Mouse (Mus musculus) cerebral cortex, adult 2 months (tissue): ENCODE data around the gene Rbsn.

ENCODE experiments used
- WGBS: fragments of 180-500 bp; shearing (Covaris S2); methylation state at CpG from one replicate; pipeline ENCODE4 v1.1.7; 2018; 5-methylcytosine and 5-hydroxymethylcytosine counted together

Gene Rbsn

DNA sequence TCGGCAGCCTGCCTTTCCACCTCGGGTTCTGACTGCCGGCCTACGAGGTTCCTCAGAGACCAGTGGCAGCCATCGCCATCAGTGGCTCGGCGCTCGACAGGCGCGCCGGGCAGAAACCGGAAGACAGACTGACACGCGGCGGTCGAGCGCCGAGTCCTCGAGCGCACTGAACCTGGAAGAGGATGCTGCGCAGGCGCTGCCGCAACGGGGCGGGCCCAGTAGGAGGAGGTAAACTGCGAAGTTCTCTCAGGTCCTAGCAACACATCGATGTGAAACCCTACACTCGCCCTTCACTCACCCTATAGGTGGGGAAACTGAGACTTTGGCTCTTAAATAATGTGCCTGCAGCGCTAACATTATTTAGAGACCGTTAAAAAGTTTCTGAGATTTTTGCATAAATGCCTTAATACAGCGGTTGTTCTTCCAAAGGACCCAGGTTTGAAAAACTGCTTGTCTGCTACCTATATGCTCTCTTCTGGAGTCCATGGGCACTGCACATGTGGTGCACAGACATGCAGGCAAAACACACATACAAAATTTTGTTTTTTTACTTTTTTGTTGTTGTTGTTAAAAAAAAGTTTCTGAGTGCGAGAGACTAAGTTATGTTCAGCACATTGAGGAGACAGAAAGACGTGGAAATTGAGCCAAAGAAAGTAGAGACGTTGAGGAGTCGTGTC is at the start of gene Rbsn:
Gene Rbsn (minus strand): TSS at position 153 of the 677 bp plus-strand sequence.
- WGBS, result 8% methylated on average over 35 of the region's 35 CpGs

DNA sequence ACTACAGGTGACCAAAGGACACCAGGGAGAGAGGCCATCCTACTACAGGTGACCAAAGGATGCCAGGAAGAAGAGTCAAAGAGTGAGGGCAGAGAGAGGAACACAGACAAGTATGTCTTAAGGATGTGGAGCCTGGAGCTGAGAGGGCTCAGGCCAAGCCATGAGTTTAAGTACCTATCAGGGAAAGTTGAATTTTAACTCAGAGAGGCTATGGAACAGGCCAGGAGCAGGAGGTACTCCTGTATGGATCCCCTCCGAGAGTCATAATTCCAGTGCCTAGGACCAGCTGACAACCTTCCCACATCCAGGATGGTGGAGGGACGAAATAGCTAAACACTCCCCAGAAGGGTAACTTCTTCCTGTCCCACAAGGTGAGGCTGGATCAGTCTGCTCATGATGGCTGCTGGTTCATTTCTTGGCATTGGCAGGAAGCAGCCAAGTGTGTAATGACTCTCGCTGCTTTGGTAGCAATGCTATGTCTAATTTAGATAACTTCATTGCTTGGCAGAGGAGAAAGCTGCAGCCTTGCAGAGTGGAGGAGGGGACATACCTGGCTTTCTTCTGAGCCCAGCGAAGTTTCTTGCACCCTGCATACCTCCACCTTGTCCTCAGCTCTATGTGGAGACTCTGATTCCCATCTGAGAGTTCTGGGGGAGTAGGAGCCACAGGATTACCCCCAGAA is 46.6 kb upstream of the Rbsn start:
- 74% methylated on average over 4 of the region's 4 CpGs for WGBS

DNA sequence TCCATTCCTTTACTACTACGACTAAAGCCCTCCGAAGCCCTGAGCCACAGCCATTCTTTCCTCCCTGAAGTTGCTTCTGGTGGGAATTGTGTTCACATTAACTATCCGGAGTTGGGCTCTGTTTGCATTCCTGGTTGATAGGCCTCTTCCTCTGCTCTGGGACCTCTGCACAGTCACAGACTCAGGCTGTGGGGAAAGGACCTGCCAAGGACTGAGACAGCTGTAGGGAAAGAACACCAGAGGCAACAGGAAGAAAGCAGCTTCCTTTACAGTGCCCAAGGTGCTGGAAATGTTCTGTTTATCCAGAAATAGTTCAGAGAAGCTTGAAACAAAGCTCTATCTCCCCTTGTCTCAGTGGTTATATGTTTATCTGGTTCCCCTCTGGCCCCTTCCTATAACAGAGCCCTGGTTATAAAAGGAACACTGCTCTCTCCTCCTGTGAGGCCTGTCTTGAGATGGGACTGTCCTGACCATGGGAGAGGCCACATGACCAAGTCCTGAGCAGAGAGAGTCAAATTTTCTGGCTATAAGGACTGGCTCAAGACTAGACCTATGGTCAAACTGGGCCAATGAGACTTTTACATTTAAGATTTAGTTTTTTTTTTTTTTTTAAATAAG is 38.6 kb upstream of the Rbsn start:
- WGBS, result 84% methylated on average over 3 of the region's 3 CpGs

DNA sequence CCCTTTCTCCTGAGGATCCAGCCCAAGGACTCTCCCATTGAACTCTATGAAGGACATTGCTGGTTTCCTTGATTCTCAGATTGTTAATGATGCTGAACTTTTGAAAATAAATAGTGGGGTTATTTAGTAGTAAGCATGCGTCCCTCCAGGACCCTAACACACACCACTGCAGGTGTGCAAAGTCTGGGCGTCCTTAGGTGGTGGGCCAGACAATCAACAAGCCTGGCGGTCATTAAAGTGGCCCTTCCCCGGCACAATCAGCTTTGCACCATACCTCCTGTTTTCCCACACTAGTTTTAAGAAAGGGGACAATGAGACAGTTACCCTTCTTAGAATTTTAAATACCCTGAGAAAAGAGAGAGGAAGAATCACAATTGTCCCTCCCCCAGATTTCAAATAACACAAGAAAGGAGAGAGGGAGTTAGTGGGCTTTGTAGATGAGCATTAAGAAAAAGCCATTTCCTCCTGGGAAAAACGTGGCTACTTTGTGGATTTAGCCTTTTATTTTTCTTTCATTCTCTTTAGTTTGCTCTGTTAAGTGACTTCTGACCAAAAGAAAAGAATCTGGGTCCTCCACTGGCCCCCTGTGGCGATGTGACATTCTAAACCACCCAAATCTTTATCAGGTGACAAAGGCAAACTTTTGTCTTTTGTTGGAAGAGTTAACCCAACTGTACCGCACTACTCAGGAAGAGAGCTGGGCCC is 32.6 kb upstream of the Rbsn start:
- 40% methylated on average over 7 of the region's 7 CpGs for WGBS

DNA sequence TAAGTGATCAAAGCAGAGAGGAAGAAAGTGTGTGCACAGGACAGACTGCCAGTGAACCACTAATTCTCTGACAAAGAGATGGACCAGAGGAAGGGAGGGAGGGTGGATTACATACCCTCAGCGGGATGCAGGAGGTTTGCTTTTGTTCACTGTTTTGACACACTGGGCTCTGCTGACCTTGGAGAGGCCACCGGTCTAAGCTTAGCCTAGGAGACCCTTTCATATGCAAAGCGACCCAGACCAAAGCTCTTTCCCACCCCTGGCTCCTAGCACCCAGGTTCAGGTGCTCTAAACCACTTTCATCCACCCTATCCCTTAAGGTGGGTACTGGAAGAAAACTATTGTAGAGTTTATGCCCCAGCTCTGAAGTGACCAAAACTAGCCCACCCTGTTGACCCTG is 31.6 kb upstream of the Rbsn start:
- WGBS, result 31% methylated on average over 3 of the region's 3 CpGs

DNA sequence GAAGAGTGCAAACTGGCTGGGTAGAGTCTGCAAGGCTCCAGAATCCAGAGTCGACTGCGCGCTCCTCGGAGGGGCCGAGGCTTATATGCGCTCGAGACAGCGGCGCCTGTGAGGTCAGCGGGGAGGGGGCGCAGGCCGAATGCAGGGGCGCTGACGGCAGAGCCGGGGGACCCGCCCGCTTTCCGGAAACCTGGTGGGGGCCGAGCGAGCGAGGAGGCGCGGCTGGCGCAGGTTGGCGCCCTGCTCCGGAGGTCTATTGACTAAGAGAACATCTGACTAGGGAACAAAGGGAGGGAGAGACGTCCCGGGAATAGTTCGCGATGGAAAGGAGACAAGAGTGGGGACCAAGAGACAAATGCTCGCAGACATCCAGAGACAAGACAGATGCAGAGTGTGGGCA is 29.9 kb upstream of the Rbsn start, which contains the start of gene Trh:
Gene Trh (minus strand): TSS at position 60 of the 400 bp plus-strand sequence.
- WGBS, result 2% methylated on average over 31 of the region's 31 CpGs

DNA sequence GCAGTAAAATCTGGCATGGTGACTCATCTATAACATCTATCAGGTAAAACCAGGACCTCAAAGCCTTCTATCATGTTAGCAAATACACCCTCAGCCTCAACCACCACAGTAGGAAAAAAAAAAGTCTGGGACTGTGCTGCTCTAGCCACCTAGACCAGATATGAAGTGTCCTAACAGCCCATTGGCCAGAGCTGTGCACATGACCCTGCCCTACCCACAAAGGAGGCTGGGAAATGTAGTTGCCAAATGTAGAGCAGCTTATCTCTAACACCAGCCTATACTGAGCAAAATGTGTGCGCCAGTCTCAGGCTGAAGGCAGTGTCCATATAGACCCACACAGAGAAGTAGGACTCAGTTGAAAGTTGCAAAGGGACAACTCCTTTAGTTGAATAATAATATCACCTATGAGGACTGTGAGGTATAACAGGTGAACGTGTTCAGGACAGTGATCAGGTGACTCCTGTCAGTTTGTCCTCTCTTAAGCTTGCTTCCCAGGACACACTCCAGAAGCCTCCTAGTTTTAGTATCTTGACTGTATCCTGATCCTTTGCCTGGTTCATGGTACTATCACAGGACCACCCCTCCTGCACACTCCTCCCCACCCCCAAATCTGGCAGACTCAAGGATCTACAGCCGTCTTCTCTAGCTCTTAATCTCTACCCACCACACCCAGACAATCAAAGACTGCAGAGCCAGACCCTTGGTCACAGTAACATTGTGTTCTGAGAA is 26.6 kb upstream of the Rbsn start:
- 73% methylated on average over 3 of the region's 3 CpGs for WGBS

DNA sequence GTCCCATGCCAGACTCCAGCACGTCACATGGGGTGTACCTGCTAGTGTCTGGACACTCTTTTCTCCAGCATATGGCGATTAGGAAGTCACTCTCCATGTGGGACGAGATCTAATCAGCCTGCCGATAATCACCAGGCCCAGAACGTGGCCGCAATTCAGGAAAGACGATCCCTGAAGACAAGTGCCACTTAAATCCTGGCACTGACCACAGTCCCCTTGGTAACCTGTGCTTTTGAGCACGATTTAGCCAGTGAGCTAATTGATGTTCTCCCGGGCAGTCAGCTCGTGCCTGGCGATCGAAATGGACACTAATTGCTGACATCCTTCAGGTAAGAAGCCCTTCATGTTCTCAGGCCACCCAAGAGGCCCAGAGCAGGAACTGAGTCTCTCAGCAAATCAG is 20.3 kb upstream of the Rbsn start:
- WGBS, result 76% methylated on average over 12 of the region's 12 CpGs

DNA sequence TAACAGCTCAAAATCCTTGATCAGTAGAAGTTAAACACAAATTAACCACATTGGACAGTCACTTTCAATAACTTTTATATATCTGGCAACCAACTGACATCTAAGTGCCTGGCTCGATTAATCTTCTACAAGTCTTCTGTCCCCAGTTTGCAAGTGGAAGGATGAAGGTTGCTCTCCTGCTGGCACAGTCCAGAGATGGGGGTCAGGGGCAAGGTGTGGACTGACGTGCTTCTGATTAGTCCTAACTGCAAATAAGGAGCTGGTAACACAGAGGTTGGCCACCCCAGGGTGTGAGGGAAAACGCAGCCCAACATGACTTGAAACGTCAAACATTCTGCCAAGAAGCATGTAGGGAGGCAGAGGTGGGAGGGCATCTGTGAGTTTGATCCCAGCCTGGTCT is 17.0 kb upstream of the Rbsn start:
- WGBS, result 72% methylated on average over 4 of the region's 4 CpGs

DNA sequence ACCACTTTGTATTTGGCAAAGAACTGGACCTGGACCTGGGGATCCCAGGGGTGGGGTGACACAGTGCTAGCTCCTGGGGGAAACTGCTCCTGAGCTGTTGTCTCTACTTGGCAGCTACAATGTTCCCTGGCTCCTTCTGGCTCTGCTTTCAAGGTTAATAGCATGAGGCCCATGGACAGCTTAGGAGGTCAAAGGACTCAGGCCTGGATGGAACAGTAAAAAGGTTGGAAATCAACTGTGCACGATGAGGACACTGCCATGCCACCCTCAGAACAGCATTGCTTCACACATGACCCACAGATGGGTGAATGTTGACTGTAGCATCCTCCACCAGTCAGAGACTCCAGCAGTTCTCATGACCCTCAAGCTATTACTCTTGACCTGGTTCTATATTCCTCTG is 16.6 kb upstream of the Rbsn start:
- WGBS, result 72% methylated on average over 1 of the region's 1 CpGs

DNA sequence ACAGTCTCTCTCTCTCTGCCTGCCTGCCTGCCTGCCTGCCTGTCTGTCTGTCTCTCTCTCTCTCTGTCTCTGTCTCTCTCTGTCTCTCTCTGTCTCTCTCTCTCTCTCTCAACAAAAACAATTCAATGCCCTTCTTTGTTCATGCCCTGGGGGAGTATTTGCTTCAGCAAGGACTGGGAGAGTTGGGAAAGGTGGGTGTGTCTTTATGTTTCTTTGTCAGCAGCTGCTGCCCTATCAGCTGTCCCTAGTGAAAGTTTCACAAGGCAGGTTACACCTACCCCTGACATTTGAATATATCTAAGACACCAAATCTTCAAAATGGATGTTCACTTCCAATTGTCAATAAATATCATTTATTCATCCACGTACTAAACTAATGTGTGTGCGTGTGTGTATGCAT is 14.9 kb upstream of the Rbsn start:
- 94% methylated on average over 2 of the region's 2 CpGs for WGBS

DNA sequence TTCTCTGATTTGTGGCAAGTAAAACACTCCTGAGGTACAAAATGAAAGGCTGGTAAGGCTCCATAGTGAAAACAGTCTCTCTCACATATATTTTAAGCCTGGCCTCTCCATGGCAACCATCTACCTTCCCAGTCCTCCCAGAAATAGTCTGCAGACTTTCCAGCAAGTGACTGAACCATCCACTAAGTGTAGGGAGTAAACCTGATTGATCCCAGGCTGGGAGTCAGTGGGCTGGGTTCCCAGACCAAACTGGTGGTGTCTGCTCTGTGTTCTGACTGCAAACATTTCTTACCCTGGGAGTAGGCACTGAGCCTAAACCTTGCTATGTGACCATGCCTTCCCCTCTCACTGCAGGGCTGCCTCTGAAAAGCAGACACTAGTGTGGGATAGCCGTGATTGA is 10.3 kb upstream of the Rbsn start:
- WGBS, result 50% methylated on average over 1 of the region's 1 CpGs

DNA sequence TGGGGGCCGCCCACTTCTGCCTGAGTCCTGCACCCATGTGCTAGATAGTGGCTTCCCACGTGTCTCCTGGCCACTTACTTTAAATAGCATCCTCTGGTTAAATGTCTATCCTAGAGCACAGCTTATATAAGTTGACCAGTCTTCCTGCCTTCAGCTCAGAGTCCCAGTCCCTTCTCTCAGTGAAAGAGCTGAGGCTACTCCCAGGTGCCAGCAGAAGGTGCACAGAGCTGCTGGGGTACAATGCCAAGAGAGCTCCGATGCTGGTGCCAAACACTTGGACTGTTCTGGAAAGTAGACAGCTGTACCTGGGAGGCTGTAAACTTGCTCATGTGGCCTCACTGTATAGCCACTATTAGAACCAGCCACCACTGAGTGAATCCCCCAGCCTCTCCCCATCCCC is 7.3 kb upstream of the Rbsn start:
- WGBS, result 71% methylated on average over 3 of the region's 3 CpGs

DNA sequence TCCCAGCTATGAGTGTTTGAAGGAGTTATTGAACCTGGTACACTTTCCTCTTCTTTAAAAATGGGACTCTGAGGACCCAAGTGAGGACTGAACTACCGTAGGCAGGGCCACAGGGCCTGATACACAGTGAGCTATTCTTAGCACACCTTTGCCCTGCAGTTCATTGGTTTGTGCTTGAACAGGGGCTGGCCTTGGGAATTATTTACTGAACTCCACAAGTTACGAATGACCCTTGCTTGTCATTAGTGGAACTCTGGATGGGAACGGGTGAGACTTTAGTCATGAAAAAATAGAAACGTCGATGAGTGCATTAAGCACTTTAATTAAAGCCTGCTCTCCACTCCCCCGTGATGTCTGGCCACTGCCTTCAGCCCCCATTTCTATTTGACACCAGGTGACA is 6.9 kb upstream of the Rbsn start:
- WGBS, result 83% methylated on average over 6 of the region's 6 CpGs

DNA sequence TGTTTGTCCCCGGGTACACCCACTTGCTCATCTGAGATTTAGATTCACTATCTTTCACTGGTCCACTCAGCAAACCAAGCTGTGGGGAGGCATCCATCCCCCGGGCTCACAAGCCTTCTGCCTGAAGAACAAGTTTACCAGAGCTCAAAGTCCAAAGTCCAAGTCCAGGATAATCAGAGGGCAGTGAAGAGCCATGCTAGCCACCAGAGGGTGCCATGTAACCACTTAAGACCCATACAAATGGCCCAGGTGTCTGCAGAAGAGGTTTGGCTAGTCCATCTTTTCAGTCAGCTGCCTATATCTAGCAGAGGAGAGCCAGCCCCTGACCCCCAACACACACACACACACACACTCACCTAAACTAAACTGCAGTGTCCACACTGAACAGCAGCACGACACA is 4.7 kb upstream of the Rbsn start:
- WGBS, result 48% methylated on average over 3 of the region's 3 CpGs

DNA sequence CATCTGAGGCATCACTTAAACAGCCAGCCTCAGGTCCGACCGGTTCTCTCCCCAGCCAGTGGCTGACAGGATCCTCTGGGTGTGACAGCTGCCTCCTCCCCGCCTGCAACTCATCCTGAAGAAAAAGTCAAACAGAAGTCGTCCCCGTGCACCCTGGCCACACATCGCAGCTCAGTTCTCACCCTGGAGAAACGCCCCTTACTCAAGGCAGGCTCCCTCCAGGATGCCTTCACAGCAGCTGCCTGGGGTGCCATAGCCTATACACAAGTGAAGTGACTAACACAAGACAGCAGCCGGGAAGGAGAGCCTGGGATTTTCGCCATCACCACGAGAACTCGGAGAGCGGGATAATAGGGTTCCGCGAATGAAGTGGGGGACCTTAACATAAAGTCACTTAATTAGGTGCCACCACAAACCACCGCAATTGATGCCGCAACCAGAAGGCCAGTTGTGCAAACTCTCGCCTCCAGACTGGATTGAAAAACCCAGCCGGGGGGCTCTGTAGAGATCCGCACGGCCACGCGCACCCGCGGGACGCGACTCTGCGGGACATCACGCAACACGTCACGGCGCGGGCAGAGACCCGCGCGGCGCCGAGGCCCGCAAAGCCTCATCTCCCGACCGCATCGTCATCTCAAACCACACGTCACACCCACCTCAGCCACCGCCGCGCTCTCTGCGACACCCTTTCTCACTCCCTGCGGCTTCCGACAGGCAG is 511 bp downstream of the Rbsn start:
- WGBS, result under 1% methylated on average over 48 of the region's 48 CpGs

DNA sequence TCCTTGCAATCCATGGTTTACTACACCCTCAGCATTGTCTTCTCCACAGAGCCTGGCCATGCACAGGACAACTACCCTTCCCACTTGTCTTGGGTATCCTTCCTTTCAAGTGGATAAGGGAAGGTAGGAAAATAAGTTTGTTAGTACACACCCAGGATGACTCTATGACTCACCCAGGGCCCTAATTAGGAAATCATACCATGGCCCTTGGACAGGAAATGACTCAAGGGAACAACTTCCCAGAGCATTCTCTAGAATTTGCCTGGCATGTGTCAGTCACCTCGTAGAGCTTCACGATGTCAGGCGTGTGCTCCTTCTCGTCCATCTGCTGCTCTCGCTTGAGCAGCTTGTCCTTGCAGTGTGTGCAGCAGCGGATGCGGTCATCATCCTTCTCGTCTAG is 15.3 kb downstream of the Rbsn start:
- 89% methylated on average over 8 of the region's 8 CpGs for WGBS

DNA sequence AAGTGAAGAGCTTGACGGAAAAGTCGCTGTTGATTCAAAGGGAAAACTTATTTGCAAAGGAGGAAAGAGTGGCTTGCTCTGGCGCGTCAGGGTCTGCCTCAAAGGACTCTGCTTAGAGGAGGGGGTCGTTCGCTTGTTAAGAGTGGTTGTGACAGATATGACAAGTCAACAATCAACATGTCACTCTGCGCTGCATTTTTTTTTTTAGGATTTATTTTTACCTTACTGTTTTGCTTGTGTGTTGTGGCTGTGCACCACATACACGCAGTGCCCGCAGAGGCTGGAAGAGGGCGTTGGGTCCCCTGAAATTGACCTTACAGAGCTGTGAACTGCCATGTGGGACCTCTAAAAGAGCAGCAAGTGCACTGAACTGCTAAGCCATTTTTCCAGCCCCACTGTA is 30.5 kb downstream of the Rbsn start:
- WGBS, result 3% methylated on average over 10 of the region's 10 CpGs

DNA sequence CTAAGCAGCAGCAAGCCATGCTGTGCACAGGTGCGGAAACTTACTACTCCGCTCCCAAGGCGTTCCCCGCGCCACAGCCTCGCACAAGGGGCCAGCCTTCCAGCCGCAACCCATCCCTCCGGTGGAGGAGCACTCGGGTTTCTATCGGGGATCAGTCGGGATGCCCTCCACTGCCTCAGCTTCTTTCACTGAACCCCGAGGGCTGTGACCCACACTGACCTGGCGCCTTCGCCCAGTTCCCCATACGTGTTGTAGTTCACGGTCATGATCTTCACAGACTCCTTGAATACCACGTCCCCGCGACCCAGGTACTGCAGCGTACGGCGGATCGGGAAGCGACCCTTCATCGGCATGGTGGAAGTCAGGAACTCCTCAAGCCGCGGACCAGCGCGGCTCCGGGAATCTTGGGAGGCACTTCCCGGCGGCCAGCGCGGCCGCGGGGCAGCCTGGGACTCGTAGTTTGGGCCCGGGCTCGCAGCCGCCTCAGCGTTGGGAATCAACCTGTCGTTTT is 31.0 kb downstream of the Rbsn start, which contains the start of gene Mrps25:
Gene Mrps25 (minus strand): TSS at position 413 of the 511 bp plus-strand sequence.
- WGBS, result under 1% methylated on average over 42 of the region's 42 CpGs

DNA sequence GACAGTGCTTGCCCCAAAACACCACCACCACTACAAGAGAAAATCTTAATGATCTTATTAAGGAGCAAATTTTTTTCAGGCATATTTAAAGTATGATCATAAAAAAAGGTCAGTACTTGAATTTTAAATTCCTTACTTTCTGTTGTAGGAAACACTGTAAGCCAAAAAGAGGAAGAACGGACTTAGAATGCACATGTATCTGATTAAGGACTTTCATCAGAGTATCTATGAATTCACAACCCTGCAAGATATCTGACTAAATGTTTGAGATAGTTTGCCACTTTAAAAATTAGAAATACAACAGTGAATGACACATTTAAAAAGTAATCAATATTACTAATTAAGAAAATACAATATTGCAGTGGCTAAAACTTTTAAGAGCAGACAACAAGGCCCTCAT is 38.3 kb downstream of the Rbsn start:
- WGBS, result 89% methylated on average over 1 of the region's 1 CpGs

DNA sequence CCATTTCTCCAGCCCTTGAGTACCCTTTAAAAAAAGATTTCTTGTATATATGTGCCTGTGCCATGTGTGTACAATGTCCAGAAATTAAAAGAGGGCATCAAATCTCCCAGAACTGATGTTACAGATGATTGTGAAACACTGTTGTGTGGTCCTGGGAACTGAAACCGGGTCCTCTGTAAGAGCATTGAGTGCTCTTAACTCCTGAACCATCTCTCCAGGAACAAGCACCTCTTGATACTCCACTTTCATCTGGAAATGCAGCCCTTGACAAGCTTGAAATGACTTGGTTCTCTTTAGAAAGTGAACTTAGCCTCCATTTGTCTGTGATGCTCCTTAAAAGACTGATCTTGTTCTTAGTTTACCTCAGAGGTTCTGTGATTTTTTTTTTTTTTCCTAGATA is 52.0 kb downstream of the Rbsn start:
- 72% methylated on average over 1 of the region's 1 CpGs for WGBS
